Mouse (Mus musculus) induced T-regulatory cell, adult 2 months (primary cell): Measurements from ENCODE around the gene Med26.

Experiments used
- DNase-seq: peaks from one replicate; pipeline ENCODE4 v3.0.0-alpha.2; 2012; ENCODE audit warnings: low read depth

Gene Med26

GRCm38 (mm10) chr8:72548644-72549313, 709 bp upstream of the Med26 start:
- DNase-seq = no peak

- DNase-seq = peak; percentile 53
Measured at GRCm38 (mm10) chr8:72547122-72547801, 808 bp downstream of the Med26 start.

GRCm38 (mm10) chr8:72539234-72539633, 8.8 kb downstream of the Med26 start:
- peak; percentile 47 for DNase-seq

GRCm38 (mm10) chr8:72534888-72535287, 13.2 kb downstream of the Med26 start:
- no peak for DNase-seq

GRCm38 (mm10) chr8:72532103-72532502, 16.0 kb downstream of the Med26 start:
- no peak for DNase-seq

GRCm38 (mm10) chr8:72521888-72522287, 26.2 kb downstream of the Med26 start:
- no peak for DNase-seq

- no peak for DNase-seq
Measured at GRCm38 (mm10) chr8:72517421-72517988, 30.6 kb downstream of the Med26 start.

- DNase-seq = no peak
Measured at GRCm38 (mm10) chr8:72513158-72513557, 34.9 kb downstream of the Med26 start.

GRCm38 (mm10) chr8:72512648-72513047, 35.4 kb downstream of the Med26 start:
- DNase-seq = no peak

GRCm38 (mm10) chr8:72507505-72507904, 40.6 kb downstream of the Med26 start:
- DNase-seq = no peak

GRCm38 (mm10) chr8:72504637-72505314, 43.3 kb downstream of the Med26 start:
- DNase-seq = no peak

- no peak for DNase-seq
Measured at GRCm38 (mm10) chr8:72504137-72504536, 43.9 kb downstream of the Med26 start.

GRCm38 (mm10) chr8:72500521-72500931, 47.5 kb downstream of the Med26 start:
- no peak for DNase-seq

- no peak for DNase-seq
Measured at GRCm38 (mm10) chr8:72499521-72500284, 48.4 kb downstream of the Med26 start.

- no peak for DNase-seq
Measured at GRCm38 (mm10) chr8:72498527-72498926, 49.5 kb downstream of the Med26 start.

GRCm38 (mm10) chr8:72497911-72498310, 50.2 kb downstream of the Med26 start:
- DNase-seq = no peak

- DNase-seq = no peak
Measured at GRCm38 (mm10) chr8:72496217-72496616, 51.9 kb downstream of the Med26 start.

- no peak for DNase-seq
Measured at GRCm38 (mm10) chr8:72495411-72496111, 52.5 kb downstream of the Med26 start.

GRCm38 (mm10) chr8:72493381-72493780, 54.7 kb downstream of the Med26 start:
- no peak for DNase-seq

GRCm38 (mm10) chr8:72492622-72493081, 55.4 kb downstream of the Med26 start:
- peak; percentile 99 for DNase-seq
